Mouse (Mus musculus): Measurements from ENCODE around the gene Slc2a4.

DNA sequence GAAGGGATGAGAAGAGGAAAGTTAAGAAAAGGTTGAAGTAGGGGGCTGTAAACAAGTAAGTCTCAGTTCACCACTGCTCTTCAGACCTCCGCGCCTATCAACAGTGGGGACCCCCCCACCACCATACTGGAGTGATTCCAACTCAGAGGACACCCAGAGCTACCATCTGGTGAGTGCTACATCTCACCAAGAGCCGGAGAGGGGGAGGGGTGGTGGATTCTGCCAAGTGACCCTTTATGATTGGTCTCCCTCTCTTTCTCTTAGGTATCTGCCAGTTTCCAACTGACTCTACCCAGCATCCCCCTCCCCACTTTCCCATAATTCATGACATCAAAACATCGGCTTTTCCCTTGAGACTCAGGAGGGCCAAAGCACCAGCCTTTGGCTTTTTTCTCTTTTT lies 7.0 kb downstream of the Slc2a4 start:
- TF ChIP-seq CTCF (IDR thresholded peaks at IDR 0.05; ENCODE audit: extremely low read depth, insufficient read depth, insufficient read length, insufficient replicate concordance) (no peak), POLR2A (IDR thresholded peaks at IDR 0.05; ENCODE audit: low read depth, low read length) (no peak)

All from spleen, adult 2 months (tissue).